ENCODE assay signal across 26 mouse cellular contexts in genomic region chr3:28682411-28682810, GRCm38 (mm10). TPM values are rescaled to one million over a fixed set of nuclear protein-coding genes. Genes with fewer than 3 reads are reported as not detected.
A peak's percentile ranks its signal among the peaks of the same experiment; 100 is the strongest.
DNase-seq lines count a peak whose midpoint lies in the region; ATAC-seq and TF ChIP-seq lines count a peak whose summit lies in the region.
"Had no signal": no experiment of that assay in that cellular context is flagged by ENCODE, and none has a peak within 500 bp of the region (broad histone marks: within the 10 kb centered on the region; RNA-seq: fewer than 3 reads in every experiment).

No protein-coding gene starts in this region.

- no peak for TF ChIP-seq POLR2A in heart, adult 2 months (IDR thresholded peaks at IDR 0.05; ENCODE audit: insufficient read depth, low read depth, low read length)

- H3K9me3 ChIP-seq in liver, postnatal 0 days (ENCODE audit: low read length), result no peaks in the 10 kb centered on the region
- H3K9me3 ChIP-seq in liver, embryonic 12.5 days (replicated peaks), result no peaks in the 10 kb centered on the region
- H3K9me3 ChIP-seq: embryonic facial prominence, embryonic 13.5 days; embryonic facial prominence, embryonic 15.5 days; forebrain, embryonic 12.5 days; G1E had no signal

- H3K27ac ChIP-seq in liver, postnatal 0 days (ENCODE audit: low read depth), result 0 out of 2 replicates have a peak overlapping the region, but pooled peaks have one; percentile 11
- no peak overlapping the region for H3K27ac ChIP-seq in liver, embryonic 12.5 days
- no peak overlapping the region for H3K27ac ChIP-seq in heart, adult 2 months
- H3K27ac ChIP-seq: embryonic facial prominence, embryonic 13.5 days; embryonic facial prominence, embryonic 15.5 days; forebrain, embryonic 10.5 days; forebrain, embryonic 12.5 days had no signal

- no peak for TF ChIP-seq EP300 in liver, postnatal 0 days (IDR thresholded peaks at IDR 0.05; ENCODE audit: low read depth)
- no peak for TF ChIP-seq EP300 in heart, adult 2 months (IDR thresholded peaks at IDR 0.05; ENCODE audit: insufficient read depth, low read depth, low read length)

- TF ChIP-seq CTCF in liver, postnatal 0 days (IDR thresholded peaks at IDR 0.05; ENCODE audit: low read depth), result no peak
- TF ChIP-seq CTCF in heart, adult 2 months (IDR thresholded peaks at IDR 0.05), result no peak

- no peaks in the 10 kb centered on the region for H3K36me3 ChIP-seq in liver, postnatal 0 days (replicated peaks; ENCODE audit: insufficient read depth, low read length)
- no peaks in the 10 kb centered on the region for H3K36me3 ChIP-seq in liver, embryonic 12.5 days
- H3K36me3 ChIP-seq in heart, adult 2 months (ENCODE audit: control insufficient read depth, insufficient read depth, low read length), result no peaks in the 10 kb centered on the region
- H3K36me3 ChIP-seq: embryonic facial prominence, embryonic 13.5 days; embryonic facial prominence, embryonic 15.5 days; forebrain, embryonic 10.5 days; forebrain, embryonic 12.5 days; G1E had no signal

- intact Hi-C loops in heart, adult 2 months (cut with DNase I), result no loop called here

- peaks cover 6% of the 10 kb centered on the region; the same call in 1 of the 2 replicates for H3K4me1 ChIP-seq in liver, postnatal 0 days (ENCODE audit: insufficient read depth)
- no peaks in the 10 kb centered on the region for H3K4me1 ChIP-seq in liver, embryonic 12.5 days
- no peaks in the 10 kb centered on the region for H3K4me1 ChIP-seq in heart, adult 2 months (ENCODE audit: control insufficient read depth, insufficient read depth, low read length)
- H3K4me1 ChIP-seq: embryonic facial prominence, embryonic 13.5 days; embryonic facial prominence, embryonic 15.5 days; forebrain, embryonic 12.5 days had no signal

- no peak for ATAC-seq in liver, postnatal 0 days
- ATAC-seq in liver, embryonic 12.5 days, result no peak
- ATAC-seq: CD4-positive, CD25-positive, alpha-beta regulatory T cell, adult 4 months; forebrain, embryonic 14.5 days; forebrain, embryonic 16.5 days had no signal

- no peaks in the 10 kb centered on the region for H3K27me3 ChIP-seq in liver, postnatal 0 days (ENCODE audit: insufficient read depth, low read length)
- no peaks in the 10 kb centered on the region for H3K27me3 ChIP-seq in liver, embryonic 12.5 days (replicated peaks)
- no peaks in the 10 kb centered on the region for H3K27me3 ChIP-seq in heart, adult 2 months (ENCODE audit: control insufficient read depth, insufficient read depth, low read length)
- H3K27me3 ChIP-seq: CH12.LX; embryonic facial prominence, embryonic 13.5 days; embryonic facial prominence, embryonic 15.5 days had no signal

- no peak overlapping the region for H3K4me2 ChIP-seq in liver, postnatal 0 days (ENCODE audit: low read depth, low read length)
- no peak overlapping the region for H3K4me2 ChIP-seq in liver, embryonic 12.5 days
- H3K4me2 ChIP-seq: embryonic facial prominence, embryonic 13.5 days; embryonic facial prominence, embryonic 15.5 days; forebrain, embryonic 12.5 days had no signal

- 56% methylated on average over 3 of the region's 3 CpGs for WGBS in liver, postnatal 0 days (ENCODE audit: insufficient replicate concordance)
- 61% methylated on average over 3 of the region's 3 CpGs for WGBS in liver, embryonic 12.5 days (ENCODE audit: insufficient replicate concordance)
- WGBS in heart, adult 2 months, result 89% methylated on average over 3 of the region's 3 CpGs

- no peak for DNase-seq in liver, postnatal 0 days
- peak; percentile 9 for DNase-seq in Muller cell, postnatal 12 days (ENCODE audit: inconsistent ontology term)
- DNase-seq in retina, embryonic 14.5 days (ENCODE audit: low spot score), result peak; percentile 57
- no peak for DNase-seq in lung, postnatal 36 days
- DNase-seq in heart, adult 2 months, result no peak
- DNase-seq: adrenal gland, adult 2 months; adrenal gland, postnatal 10 days; adrenal gland, postnatal 25 days; B cell, adult 2 months; cerebellum, adult 11-12 months; cerebellum, adult 2 months; cerebellum, adult 9-10 months; cerebellum, postnatal 10 days; cerebellum, postnatal 25 days had no signal

- no peak overlapping the region for H3K4me3 ChIP-seq in liver, postnatal 0 days (ENCODE audit: low read depth, low read length)
- no peak overlapping the region for H3K4me3 ChIP-seq in liver, embryonic 12.5 days
- no peak overlapping the region for H3K4me3 ChIP-seq in heart, adult 2 months
- H3K4me3 ChIP-seq: embryonic facial prominence, embryonic 13.5 days; embryonic facial prominence, embryonic 15.5 days; erythroblast, embryonic 14.5 days; forebrain, embryonic 10.5 days; forebrain, embryonic 12.5 days had no signal

- H3K9ac ChIP-seq in liver, postnatal 0 days (replicated peaks), result no peak overlapping the region
- no peak overlapping the region for H3K9ac ChIP-seq in liver, embryonic 12.5 days
- no peak overlapping the region for H3K9ac ChIP-seq in heart, adult 2 months (ENCODE audit: low read depth, low read length)
- H3K9ac ChIP-seq: embryonic facial prominence, embryonic 13.5 days; embryonic facial prominence, embryonic 15.5 days; forebrain, embryonic 12.5 days had no signal

- H3K79me2 ChIP-seq in heart, adult 2 months (replicated peaks; ENCODE audit: control insufficient read depth, insufficient read depth, low read length), result no peaks in the 10 kb centered on the region

RNA-seq across cellular contexts. Expression of gene Slc2a2, which starts 15.3 kb away (rescaled TPM):
- 135 TPM in 2 replicates for polyA plus RNA-seq in liver, postnatal 0 days (2015; fragmentation: Nextera tagmentation; extraction: Ambion mirVana)
- polyA plus RNA-seq in liver, embryonic 12.5 days (2016; fragmentation: Nextera tagmentation; extraction: Ambion mirVana), result 17.7 and 19.5 TPM in 2 replicates
- total RNA-seq in heart, adult 2 months (2021), result under 1 TPM in 1 of 2 experiments, not detected in 1; 0.05 TPM
- polyA plus RNA-seq in heart, adult 2 months (2012; rRNA removed), result 0.14 and 0.35 TPM in 2 replicates
- total RNA-seq: adrenal gland, postnatal 25 days; CH12.LX had no signal
- polyA plus RNA-seq: CD4-positive, CD25-positive, alpha-beta regulatory T cell, adult 4 months; embryonic facial prominence, embryonic 11.5 days; forebrain, embryonic 12.5 days; forebrain, embryonic 14.5 days; forebrain, embryonic 16.5 days had no signal

Comparison
In these comparisons a context has a peak if more than half of its experiments do, and no peak if none do; other contexts are left out.
1. DNase-seq: peak in Muller cell, postnatal 12 days (single experiment) and retina, embryonic 14.5 days (single experiment); none in liver, postnatal 0 days (single experiment), lung, postnatal 36 days (single experiment) and heart, adult 2 months (0 of 2).
2. RNA of gene Slc2a2, which starts 15.3 kb away (polyA plus RNA-seq): 135 TPM in liver, postnatal 0 days and 17.7 to 19.5 TPM in liver, embryonic 12.5 days; 0.14 to 0.35 TPM in heart, adult 2 months; every median in the first group is over 10 times any median in the second.